Comparison of ENCODE assay signal across 11 mouse cellular contexts in the genomic region with DNA sequence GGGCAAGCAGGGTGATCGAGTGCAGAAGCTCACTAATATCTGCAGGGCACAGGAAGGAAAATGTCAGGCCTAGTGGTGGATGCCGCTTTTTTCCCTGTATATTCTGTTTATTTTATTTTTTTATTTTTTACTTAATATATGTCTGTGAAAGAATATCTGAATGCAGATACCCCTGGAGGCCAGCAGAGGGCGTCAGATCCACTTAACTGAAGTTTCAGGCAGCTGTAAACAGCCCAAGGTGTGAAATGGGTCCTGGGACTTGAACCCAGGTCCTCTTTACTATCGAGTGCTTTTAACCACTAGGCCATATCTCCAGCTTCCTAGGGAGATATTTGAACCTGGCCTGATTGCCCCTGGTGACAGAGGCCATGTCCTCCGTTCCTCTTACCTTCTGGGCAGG. TPM values are rescaled to one million over a fixed set of nuclear protein-coding genes. Genes with fewer than 3 reads are reported as not detected.
A peak's percentile ranks its signal among the peaks of the same experiment; 100 is the strongest.
DNase-seq lines count a peak whose midpoint lies in the region; ATAC-seq lines count a peak whose summit lies in the region.
"Had no signal": no experiment of that assay in that cellular context is flagged by ENCODE, and none has a peak within 500 bp of the region (broad histone marks: within the 10 kb centered on the region; RNA-seq: fewer than 3 reads in every experiment).

No protein-coding gene starts in this region.

- H3K4me3 ChIP-seq in kidney, embryonic 16.5 days (ENCODE audit: low read length): no peak overlapping the region
- H3K4me3 ChIP-seq: embryonic facial prominence, embryonic 15.5 days; limb, embryonic 13.5 days had no signal

- 74% methylated on average over 5 of the region's 5 CpGs for WGBS in kidney, embryonic 16.5 days

- no peaks in the 10 kb centered on the region for H3K4me1 ChIP-seq in kidney, embryonic 16.5 days (ENCODE audit: insufficient read depth, low read length)
- H3K4me1 ChIP-seq: embryonic facial prominence, embryonic 15.5 days; limb, embryonic 13.5 days had no signal

- H3K27ac ChIP-seq in kidney, embryonic 16.5 days (ENCODE audit: low read length): no peak overlapping the region
- H3K27ac ChIP-seq: embryonic facial prominence, embryonic 15.5 days; limb, embryonic 13.5 days had no signal

- peaks cover 81% of the 10 kb centered on the region for H3K36me3 ChIP-seq in kidney, embryonic 16.5 days (ENCODE audit: insufficient read depth, low read length)

- no peaks in the 10 kb centered on the region for H3K27me3 ChIP-seq in kidney, embryonic 16.5 days (ENCODE audit: insufficient read depth, low read length)
- H3K27me3 ChIP-seq: embryonic facial prominence, embryonic 15.5 days; limb, embryonic 13.5 days had no signal

- no peak overlapping the region for H3K4me2 ChIP-seq in kidney, embryonic 16.5 days (replicated peaks; ENCODE audit: low read depth, low read length)
- H3K4me2 ChIP-seq: embryonic facial prominence, embryonic 15.5 days; limb, embryonic 13.5 days had no signal

- H3K9ac ChIP-seq in kidney, embryonic 16.5 days (replicated peaks; ENCODE audit: low read length): no peak overlapping the region
- H3K9ac ChIP-seq: embryonic facial prominence, embryonic 15.5 days; limb, embryonic 13.5 days had no signal

- H3K9me3 ChIP-seq in kidney, embryonic 16.5 days (ENCODE audit: low read length): no peaks in the 10 kb centered on the region

- no peak for ATAC-seq in CD4-positive, CD25-positive, alpha-beta regulatory T cell, adult 4 months
- ATAC-seq in kidney, embryonic 16.5 days (ENCODE audit: low FRiP score, low TSS enrichment): no peak
- no peak for ATAC-seq in megakaryocyte, adult 5-6 weeks (ENCODE audit: poor library complexity, severe bottlenecking)

- peak; percentile 14 for DNase-seq in CD4-positive, CD25-positive, alpha-beta regulatory T cell, adult 2 months (ENCODE audit: low read depth, low spot score)
- peak; percentile 10 for DNase-seq in kidney, adult 9 months
- DNase-seq in thymus, postnatal 4 days: peak; percentile 25
- DNase-seq in thymus, postnatal 14 days: no peak
- no peak for DNase-seq in thymus, postnatal 10 days (ENCODE audit: low spot score in 2 of 2)
- DNase-seq: gastrocnemius, postnatal 25 days had no signal

RNA-seq across cellular contexts. Expression of gene Pom121, which starts 34.4 kb away (rescaled TPM):
- 10 to 100 TPM; 12.2 to 20.4 TPM for polyA plus RNA-seq in CD4-positive, CD25-positive, alpha-beta regulatory T cell, adult 4 months (2017; shearing (Covaris generic))
- 11.4 and 13.6 TPM in 2 replicates for polyA plus RNA-seq in kidney, embryonic 16.5 days (2015; fragmentation: Nextera tagmentation; extraction: Ambion mirVana)
- 35.4 and 37.3 TPM in 2 replicates for total RNA-seq in megakaryocyte, adult 5-6 weeks (2015)
- 5.2 and 7.4 TPM in 2 replicates for total RNA-seq in megakaryocyte, adult 5-6 weeks (2017)

RNA-seq across cellular contexts. Expression of gene Nsun5, which starts 59.0 kb away (rescaled TPM):
- polyA plus RNA-seq in CD4-positive, CD25-positive, alpha-beta regulatory T cell, adult 4 months (2017; shearing (Covaris generic)): 10 to 100 TPM; 24.7 to 29.1 TPM
- polyA plus RNA-seq in kidney, embryonic 16.5 days (2015; fragmentation: Nextera tagmentation; extraction: Ambion mirVana): 40.1 and 40.5 TPM in 2 replicates
- 7.0 and 7.4 TPM in 2 replicates for total RNA-seq in megakaryocyte, adult 5-6 weeks (2015)
- 10.2 and 11.9 TPM in 2 replicates for total RNA-seq in megakaryocyte, adult 5-6 weeks (2017)

Comparison
In these comparisons a context has a peak if more than half of its experiments do, and no peak if none do; other contexts are left out.
1. DNase-seq: peak in CD4-positive, CD25-positive, alpha-beta regulatory T cell, adult 2 months (single experiment), kidney, adult 9 months (single experiment) and thymus, postnatal 4 days (single experiment); none in thymus, postnatal 14 days (single experiment) and thymus, postnatal 10 days (0 of 2).